Mouse (Mus musculus) right cerebral cortex, postnatal 4 days (tissue): ENCODE results near the gene Cutc.

Source experiments
- DNase-seq: peaks from one replicate; pipeline ENCODE4 v3.0.0-alpha.2; 2022

The Cutc gene

DNA sequence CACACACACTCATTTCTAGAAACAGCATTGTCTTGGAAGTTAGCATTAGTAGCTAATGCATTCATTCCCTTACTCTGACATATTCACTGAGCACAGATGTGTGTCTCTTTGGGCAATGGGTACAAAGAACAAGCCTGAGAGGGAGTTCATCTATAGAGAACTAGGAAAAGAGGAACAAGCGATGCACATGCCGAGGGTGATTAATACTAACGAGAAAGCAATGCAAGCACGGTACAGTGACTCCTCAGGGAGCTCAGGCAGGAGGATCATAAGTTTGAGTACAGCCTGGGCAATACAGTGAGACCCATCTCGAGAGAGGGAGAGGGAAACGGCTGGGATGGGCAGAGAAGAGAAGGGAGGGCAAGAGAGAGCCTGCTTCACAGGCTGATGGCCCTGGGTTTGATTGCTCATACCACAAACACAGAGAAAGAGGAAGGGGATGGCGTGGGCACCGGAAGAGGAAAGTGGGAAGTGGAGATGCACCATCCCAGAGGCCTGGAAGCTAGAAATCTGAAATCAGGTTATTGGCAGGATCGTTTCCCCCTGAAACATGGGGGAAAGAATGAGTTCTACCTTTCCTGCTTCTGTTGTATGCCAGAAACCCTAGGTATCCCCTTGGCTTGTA is 48.7 kb downstream of the Cutc start:
- DNase-seq: no peak

DNA sequence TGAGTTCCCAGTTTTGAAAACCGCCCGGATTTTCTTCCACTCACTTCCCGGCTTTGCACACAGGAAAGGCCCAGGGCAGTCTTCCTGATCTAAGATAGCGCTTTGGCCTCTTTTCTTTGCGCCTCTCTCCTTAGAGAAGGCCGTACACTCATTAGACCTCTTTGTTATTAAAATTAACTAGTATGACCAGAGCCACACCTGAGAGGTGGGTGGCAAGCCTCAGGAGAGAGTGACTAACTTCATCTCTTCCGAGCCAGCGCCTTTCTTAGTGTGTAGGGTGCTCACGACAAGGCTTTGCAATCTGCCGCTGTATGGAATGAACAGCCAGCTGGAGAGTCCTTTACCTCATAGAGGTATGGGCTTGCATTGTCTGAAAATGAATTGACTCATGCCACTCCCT is 51.1 kb downstream of the Cutc start:
- no peak for DNase-seq

DNA sequence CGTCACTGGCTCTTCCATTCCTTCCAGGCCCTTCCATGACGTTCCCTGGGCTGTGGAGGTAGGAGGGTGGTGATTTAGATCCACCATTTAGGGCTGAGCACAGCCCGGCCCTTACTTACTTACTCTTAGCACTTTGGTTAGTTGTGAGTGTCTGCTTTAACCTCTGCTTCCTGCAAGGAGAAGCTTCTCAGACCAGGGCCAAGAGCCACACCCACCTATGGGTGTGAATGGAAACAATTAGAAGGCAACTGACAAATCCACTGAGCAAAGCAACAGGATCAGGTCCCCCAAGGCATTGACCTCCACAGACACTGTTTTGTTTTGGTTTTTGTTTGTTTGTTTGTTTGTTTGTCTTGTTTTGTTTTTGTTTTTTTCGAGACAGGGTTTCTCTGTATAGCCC is 56.5 kb downstream of the Cutc start:
- no peak for DNase-seq

DNA sequence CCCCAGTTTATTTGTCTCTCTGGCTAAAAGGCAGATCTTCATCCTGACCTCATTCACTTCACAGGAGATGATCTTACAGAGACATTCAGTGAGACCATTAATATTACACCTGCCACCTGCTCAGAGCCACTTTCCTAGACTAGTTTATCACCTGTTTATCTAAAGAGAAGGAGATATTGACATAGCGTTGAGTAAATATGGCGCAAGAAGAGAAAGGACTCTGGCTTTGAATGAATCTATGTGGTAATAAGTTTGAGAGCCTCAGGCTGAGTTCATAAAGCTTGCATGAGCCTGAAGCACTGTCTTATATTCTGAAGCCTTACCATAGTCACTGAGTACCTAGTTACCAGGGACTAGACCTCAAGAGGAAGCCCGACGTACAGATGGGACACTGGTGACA is 58.6 kb downstream of the Cutc start:
- no peak for DNase-seq

DNA sequence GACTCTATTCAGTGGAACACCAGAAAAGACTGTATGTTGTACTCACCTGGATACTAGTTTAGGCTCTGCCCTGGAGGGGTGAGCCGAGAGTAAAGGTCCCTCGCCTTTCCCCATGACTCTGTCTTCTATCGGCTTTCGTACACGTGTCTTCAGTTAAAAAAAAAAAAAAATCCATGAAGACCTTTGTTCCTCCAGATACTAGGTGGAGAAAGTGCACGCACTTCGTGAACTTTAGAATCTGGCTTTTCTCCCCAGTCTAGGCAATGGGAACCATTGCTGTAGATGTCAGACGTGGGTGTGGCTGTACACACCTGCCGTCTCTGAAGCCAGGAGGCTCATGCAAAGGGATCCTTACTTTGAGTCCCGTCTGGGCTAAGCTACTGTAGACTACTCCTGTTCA is 60.5 kb downstream of the Cutc start:
- DNase-seq: no peak

DNA sequence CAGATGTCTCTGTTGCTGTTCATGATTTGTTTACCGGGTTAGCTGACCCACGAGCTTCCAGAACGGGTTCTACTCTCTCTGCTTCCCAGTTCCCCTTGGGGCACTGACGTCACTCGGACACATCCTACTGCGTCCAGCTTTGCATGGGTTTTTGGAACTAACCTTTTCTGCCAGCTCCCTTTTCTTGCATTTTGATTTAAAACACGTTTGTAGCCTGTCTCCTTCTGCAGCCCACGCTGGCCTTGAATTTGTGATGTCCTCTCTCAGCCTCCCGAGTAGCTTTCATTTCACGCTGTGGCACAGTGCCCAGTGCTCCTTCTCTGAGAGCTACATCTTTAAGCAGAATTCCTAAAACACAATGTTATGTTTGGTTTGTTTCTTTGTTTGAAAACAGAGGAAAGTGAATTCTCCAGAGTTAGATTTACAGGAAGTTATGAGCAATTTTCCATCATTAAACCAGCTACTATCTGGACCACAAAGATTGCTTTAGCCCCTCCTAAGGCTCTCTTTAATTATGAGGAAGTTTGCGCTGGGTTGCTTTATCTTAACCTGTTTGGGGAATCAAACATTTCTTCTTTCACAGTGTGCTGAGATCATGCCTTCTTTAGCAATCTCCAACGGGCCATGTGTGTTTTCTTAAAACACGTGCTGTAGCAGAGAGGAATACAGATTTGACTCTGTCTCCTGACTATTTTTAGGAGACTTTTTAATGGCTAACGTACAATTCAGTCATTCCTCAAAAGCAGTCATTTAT is 63.0 kb downstream of the Cutc start:
- peak; percentile 32 for DNase-seq
